Mouse (Mus musculus) intestine, postnatal 0 days (tissue): Measurements from ENCODE around the gene Gopc. TPM values are rescaled to one million over a fixed set of nuclear protein-coding genes. Genes with fewer than 3 reads are reported as not detected.
A peak's percentile ranks its signal among the peaks of the same experiment; 100 is the strongest.

ENCODE experiments used
- ATAC-seq: fragments of 200-750 bp; cut with Nextera tagmentation; 2 replicates; pipeline ENCODE4 v1.8.0; 2017; ENCODE audit warnings: mild to moderate bottlenecking, moderate TSS enrichment, moderate library complexity
- H3K27ac ChIP-seq: fragments of 300-500 bp; sonication (generic); 2 replicates; pipeline ENCODE4 v1.5.1; 2014; ENCODE audit warnings: mild to moderate bottlenecking, low read depth, low read length, moderate library complexity
- H3K27me3 ChIP-seq: fragments of 300-500 bp; sonication (generic); replicated peaks from 2 replicates; pipeline ENCODE4 v1.6.1; 2014; ENCODE audit warnings: low read length, mixed read lengths; ENCODE audit not compliant: control insufficient read depth, insufficient read depth
- H3K36me3 ChIP-seq: fragments of 300-500 bp; sonication (generic); 2 replicates; pipeline ENCODE4 v1.6.1; 2014; ENCODE audit warnings: mild to moderate bottlenecking, moderate library complexity; ENCODE audit not compliant: control insufficient read depth, insufficient read depth
- H3K4me1 ChIP-seq: fragments of 300-500 bp; sonication (generic); replicated peaks from 2 replicates; pipeline ENCODE4 v1.6.1; 2014; ENCODE audit warnings: antibody characterized with exemption, low read length, mixed read lengths; ENCODE audit not compliant: control insufficient read depth, insufficient read depth
- H3K4me2 ChIP-seq: fragments of 300-500 bp; sonication (generic); replicated peaks from 2 replicates; pipeline ENCODE4 v1.6.1; 2014; ENCODE audit warnings: low read depth, mild to moderate bottlenecking, moderate library complexity
- H3K4me3 ChIP-seq: fragments of 300-500 bp; sonication (generic); 2 replicates; pipeline ENCODE4 v1.5.1; 2014; ENCODE audit warnings: low read depth, low read length
- H3K9ac ChIP-seq: fragments of 300-500 bp; sonication (generic); 2 replicates; pipeline ENCODE4 v1.6.1; 2014; ENCODE audit warnings: mild to moderate bottlenecking, low read depth, low read length
- H3K9me3 ChIP-seq: fragments of 300-500 bp; sonication (generic); 2 replicates; pipeline ENCODE4 v1.6.1; 2016; ENCODE audit warnings: mixed run types; ENCODE audit not compliant: control insufficient read depth
- CTCF ChIP-seq: sonication (generic); IDR thresholded peaks from 2 replicates; pipeline ENCODE4 v1.5.1; 2016; ENCODE audit warnings: low read depth, mild to moderate bottlenecking, control low read depth, antibody characterized with exemption, moderate library complexity
- WGBS: fragments of 180-500 bp; shearing (Covaris S2); extraction: QIAGEN DNeasy Blood & Tissue Kit; methylation state at CpG from one replicate; pipeline ENCODE4 v1.1.7; 2014; 5-methylcytosine and 5-hydroxymethylcytosine counted together
- polyA plus RNA-seq: library from polyadenylated mRNA; unstranded; fragments of >200 nt; fragmentation: Nextera tagmentation; extraction: Ambion mirVana; gene quantifications from 2 replicates; pipeline ENCODE4 v1.2.1, GENCODE M21; 2015

Gopc gene
- polyA plus RNA-seq: 10.3 and 10.4 TPM in 2 replicates

DNA sequence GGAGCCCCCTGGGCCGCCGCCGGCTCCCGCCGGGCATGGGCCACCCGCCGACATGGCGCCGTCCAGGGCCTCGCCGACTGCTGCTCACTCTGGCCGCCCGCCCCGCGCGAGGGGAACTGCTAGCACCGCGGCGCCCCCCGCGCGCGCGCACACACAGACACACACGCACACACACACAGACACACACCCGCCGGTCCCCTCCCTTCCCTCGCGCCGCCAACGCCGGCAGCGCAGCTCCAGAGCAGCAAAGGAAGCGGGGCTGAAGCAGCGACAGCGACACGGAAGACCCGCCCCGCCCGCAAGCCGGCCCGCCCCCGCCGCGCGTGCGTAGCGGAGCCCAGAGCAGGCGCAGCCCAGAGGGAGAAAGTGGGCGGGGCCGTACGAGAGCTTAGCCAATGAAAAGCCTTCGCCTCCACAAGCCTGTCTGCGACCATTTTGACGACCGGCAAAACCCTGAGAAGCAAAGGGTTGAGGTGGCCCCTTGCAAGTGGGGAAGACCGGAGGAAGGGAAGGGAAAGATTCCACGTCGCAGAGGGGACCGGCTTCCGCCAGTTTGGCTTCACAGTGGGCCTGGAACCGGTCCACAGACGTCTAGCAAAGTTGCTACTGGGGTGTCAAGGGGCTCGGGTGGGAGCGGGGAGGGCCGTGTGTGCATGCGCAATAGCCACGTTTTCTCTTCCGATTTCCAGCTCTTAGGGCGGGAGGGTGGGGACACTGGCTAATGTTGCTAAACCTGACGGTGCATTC is at the start of gene Gopc:
Gene Gopc, minus strand, starts transcription at position 280 of the 747 bp plus-strand sequence.
- peak; percentile 100 for ATAC-seq
- Histone ChIP-seq H3K36me3 (no peaks in the 10 kb centered on the region), H3K27ac (peak within 1 kb of the TSS; percentile 96), H3K27me3 (no peaks in the 10 kb centered on the region), H3K4me1 (0 out of 2 replicates have a peak, but pooled peaks cover 3% of the 10 kb centered on the region), H3K9me3 (no peaks in the 10 kb centered on the region), H3K4me2 (peak within 1 kb of the TSS; percentile 84), H3K9ac (peak within 1 kb of the TSS; percentile 86), H3K4me3 (peak within 1 kb of the TSS; percentile 96)
- under 1% methylated on average over 67 of the region's 71 CpGs for WGBS
- TF ChIP-seq CTCF: no peak

DNA sequence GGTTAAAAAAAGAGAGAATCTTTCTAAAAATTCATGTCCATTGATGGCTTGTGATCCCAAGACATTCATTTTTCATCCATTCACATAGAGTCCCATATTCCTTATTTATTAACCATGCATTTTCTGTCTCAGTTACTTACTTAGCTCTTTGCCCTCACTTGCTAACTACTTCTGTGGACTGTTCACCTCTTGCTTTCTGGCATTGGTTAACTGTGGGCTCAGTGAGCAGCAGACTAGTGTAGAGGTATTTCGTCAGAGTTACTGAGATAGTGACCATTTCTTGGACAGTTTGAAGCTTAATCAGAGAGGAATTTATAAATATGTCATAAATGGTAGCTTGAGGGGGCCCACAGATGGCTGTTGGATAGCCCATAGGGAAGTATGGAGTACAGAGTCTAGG is 49.0 kb upstream of the Gopc start:
- Histone ChIP-seq H3K4me2 (no peak overlapping the region), H3K36me3 (peaks cover 53% of the 10 kb centered on the region), H3K9me3 (no peaks in the 10 kb centered on the region), H3K27ac (no peak overlapping the region), H3K9ac (no peak overlapping the region), H3K4me3 (no peak overlapping the region), H3K27me3 (no peaks in the 10 kb centered on the region), H3K4me1 (peaks cover 10% of the 10 kb centered on the region; the same call in 1 of the 2 replicates)
- TF ChIP-seq CTCF: no peak
- no peak for ATAC-seq
- WGBS: 83% methylated on average over 1 of the region's 1 CpGs

DNA sequence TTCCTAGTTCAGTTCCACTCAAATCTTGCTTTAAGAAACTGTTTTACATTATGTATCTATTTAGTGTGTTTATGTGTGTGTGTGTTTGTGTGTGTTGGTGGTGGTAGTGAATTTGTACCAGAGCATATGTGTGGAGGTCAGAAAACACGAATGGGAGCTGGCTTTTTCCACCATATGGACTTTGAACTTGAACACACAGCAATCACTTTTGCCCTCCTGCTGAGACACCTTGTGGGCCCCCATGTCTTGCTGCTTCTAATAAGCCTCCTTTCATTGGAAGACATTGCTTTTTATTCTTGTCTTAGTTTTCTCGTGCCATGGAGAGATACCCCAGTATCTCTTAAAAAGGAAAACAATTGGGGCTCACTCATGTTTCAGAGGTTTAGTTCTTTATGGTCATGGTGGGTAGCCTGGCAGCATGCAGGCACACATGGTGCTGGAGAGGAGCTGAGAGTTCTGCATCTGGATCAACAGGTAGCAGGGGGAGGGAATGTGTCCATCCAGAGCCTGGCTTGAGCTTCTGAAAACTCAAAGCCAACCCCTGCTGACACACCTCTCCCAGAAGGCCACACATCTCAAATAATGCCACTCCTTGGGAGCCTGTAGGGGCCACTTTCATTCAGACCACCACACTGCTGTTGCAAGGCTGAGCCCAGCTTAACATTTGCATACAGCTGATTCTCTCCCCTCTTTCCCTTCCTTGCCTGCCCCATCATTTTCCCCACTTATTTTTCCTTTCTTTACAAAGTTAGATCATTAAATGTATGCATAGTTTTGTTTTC is 45.9 kb upstream of the Gopc start:
- 30% methylated on average over 2 of the region's 2 CpGs for WGBS

DNA sequence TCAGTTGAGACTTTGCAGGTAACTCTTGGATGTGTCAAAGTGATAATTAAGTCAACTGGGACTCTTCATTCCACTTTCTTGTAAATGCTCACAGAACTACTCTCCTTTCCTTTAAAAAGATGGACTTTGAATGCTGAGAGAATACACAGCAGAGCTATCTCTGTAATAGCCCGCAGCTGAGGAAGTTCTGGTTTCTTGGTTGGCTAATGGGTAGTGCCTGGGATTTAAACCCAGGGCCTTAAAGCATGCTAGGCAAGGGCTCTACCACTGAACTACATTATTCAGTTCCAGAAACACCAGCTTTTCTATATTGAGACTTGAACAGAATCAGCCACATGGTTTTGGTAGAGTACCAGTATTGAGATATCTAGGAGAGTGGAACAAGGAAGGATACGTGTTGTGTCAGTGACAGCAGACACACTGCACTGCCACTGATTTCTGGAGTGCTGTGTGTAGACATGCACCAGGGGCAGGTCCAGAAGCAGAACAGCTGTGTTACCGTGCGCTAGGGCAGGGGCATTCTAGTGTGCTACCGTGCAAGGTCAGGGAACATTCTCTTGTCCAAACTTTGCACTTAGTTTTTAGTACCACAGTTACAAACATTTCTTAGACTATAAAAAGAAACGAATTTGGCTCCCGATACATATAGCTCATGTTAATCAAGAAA is 44.5 kb upstream of the Gopc start:
- Histone ChIP-seq H3K4me1 (peaks cover 18% of the 10 kb centered on the region; the same call in 1 of the 2 replicates), H3K9ac (no peak overlapping the region), H3K4me3 (no peak overlapping the region), H3K4me2 (peak overlapping the region; percentile 21; the same call in 1 of the 2 replicates), H3K36me3 (peaks cover 16% of the 10 kb centered on the region), H3K9me3 (no peaks in the 10 kb centered on the region), H3K27me3 (no peaks in the 10 kb centered on the region), H3K27ac (peak overlapping the region; percentile 41)
- ATAC-seq: no peak
- TF ChIP-seq CTCF: no peak
- WGBS: 47% methylated on average over 7 of the region's 7 CpGs

More for the DNA sequence above, 45.9 kb upstream of the Gopc start:
- Histone ChIP-seq H3K9ac (no peak overlapping the region), H3K27ac (peak overlapping the region; percentile 43), H3K4me3 (no peak overlapping the region), H3K36me3 (peaks cover 27% of the 10 kb centered on the region), H3K4me1 (peaks cover 18% of the 10 kb centered on the region; the same call in 1 of the 2 replicates), H3K4me2 (peak overlapping the region; percentile 21; the same call in 1 of the 2 replicates), H3K27me3 (no peaks in the 10 kb centered on the region), H3K9me3 (no peaks in the 10 kb centered on the region)
- no peak for TF ChIP-seq CTCF
- peak; percentile 69 for ATAC-seq

DNA sequence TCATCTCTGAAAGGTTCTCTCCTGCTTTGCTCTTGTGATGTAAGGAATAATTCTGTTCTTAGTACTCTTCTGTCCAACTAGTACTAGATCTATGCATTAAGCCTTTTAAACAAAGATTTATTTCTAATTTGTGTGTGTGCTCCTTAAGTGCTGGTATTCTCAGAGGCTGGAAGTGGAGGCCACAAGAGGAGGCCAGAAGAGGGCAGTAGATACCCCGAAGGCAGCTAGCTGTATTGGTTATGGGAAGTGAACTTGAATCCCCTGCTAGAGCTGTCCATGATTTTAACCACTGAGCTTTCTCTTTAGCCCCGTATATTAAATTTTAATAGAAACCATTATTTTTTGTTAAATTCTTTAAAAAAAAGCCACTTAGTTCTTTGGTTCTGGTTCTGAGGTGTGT is 41.2 kb upstream of the Gopc start:
- Histone ChIP-seq H3K4me2 (no peak overlapping the region), H3K4me3 (no peak overlapping the region), H3K9ac (no peak overlapping the region), H3K9me3 (no peaks in the 10 kb centered on the region), H3K4me1 (peaks cover 24% of the 10 kb centered on the region), H3K36me3 (no peaks in the 10 kb centered on the region; the same call in 1 of the 2 replicates), H3K27me3 (no peaks in the 10 kb centered on the region), H3K27ac (no peak overlapping the region)
- peak; percentile 68 for TF ChIP-seq CTCF
- ATAC-seq: no peak
- WGBS: 71% methylated on average over 2 of the region's 2 CpGs

DNA sequence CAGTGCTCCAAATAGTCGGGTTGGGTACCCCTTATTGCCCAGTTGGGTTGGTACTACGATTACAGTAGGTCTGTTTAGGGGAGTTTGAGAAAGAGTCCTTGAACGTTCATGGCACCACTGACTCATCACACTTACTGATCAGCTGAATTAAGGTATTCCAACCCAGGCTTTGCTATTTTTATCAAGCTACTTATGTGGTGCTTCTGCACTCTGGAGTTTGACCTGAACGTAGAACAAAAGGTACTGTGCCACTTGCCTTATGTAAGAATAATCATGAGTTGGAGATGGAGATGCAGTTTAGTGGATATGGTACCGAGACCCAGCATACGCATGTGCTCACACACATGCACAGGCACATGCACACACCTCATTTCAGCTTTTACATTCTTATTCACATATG is 39.8 kb upstream of the Gopc start:
- no peak overlapping the region for H3K4me3 ChIP-seq
- H3K36me3 ChIP-seq: no peaks in the 10 kb centered on the region; the same call in 1 of the 2 replicates
- no peaks in the 10 kb centered on the region for H3K9me3 ChIP-seq
- H3K27ac ChIP-seq: no peak overlapping the region
- no peak overlapping the region for H3K4me2 ChIP-seq
- peaks cover 21% of the 10 kb centered on the region for H3K4me1 ChIP-seq
- H3K9ac ChIP-seq: no peak overlapping the region
- 56% methylated on average over 6 of the region's 6 CpGs for WGBS
- H3K27me3 ChIP-seq: no peaks in the 10 kb centered on the region
- TF ChIP-seq CTCF: no peak
- no peak for ATAC-seq
